ENCODE assay signal across 8 mouse cellular contexts in the genomic region with DNA sequence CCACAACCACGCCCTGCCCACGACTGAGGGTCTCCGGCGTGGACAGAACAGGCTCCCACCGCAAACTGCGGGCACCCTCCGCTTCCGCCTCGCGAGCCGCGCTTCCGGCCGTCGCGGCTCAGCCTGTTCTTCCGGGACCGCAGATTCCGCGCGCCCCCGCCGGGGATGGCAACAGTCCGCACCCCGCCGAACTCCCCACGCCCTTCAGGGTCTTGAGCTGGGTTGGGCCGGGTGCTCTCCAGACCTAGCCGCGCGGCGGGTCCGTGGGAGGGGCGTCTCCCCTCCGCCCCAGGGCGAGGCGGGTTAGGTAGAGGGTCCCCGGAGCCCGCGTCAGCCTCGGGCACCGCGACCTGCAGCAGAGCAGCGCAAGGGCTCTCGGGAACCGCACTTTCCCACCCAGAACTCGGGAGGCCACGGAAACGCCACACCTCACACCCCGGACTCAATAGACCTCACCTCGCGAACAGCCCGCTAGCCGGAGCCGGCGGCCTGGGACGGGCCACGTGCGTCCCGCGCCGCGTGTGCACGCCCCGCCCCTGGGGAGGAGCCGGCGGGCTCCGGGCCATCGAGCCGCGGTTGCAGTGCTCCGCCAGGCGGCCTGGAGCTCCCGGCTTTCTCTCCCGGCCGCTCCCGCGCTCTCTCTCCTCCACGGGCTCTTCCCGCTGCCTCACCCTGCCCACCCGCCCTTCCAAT. TPM values are rescaled to one million over a fixed set of nuclear protein-coding genes. Genes with fewer than 3 reads are reported as not detected.
DNase-seq lines count a peak whose midpoint lies in the region; ATAC-seq lines count a peak whose summit lies in the region.

Gene Myo19 (plus strand): TSS at position 377 of the 693 bp plus-strand sequence.
Gene Pigw (minus strand): TSS at position 514 of the 693 bp plus-strand sequence.

- H3K36me3 ChIP-seq in forebrain, embryonic 16.5 days (ENCODE audit: control insufficient read depth, insufficient read depth), result peaks cover 3% of the 10 kb centered on the region; the same call in 1 of the 2 replicates

- peak; percentile 97 for ATAC-seq in forebrain, embryonic 16.5 days

- peak within 1 kb of the TSS; percentile 94 for H3K4me3 ChIP-seq in forebrain, embryonic 16.5 days (replicated peaks; ENCODE audit: low read length)

- peaks cover 13% of the 10 kb centered on the region for H3K4me1 ChIP-seq in forebrain, embryonic 16.5 days (replicated peaks; ENCODE audit: control insufficient read depth, insufficient read depth, low read length)

- H3K9me3 ChIP-seq in forebrain, embryonic 16.5 days (ENCODE audit: control insufficient read depth, low read length), result no peaks in the 10 kb centered on the region

- H3K27ac ChIP-seq in forebrain, embryonic 16.5 days (ENCODE audit: low read length), result peak within 1 kb of the TSS; percentile 87

- DNase-seq in MEL-GATA-1-ER (ENCODE audit: extremely low read depth, low read depth), result peak; percentile 36
- peak; percentile 83 to 90 for DNase-seq in cerebellum, adult 18-20 months
- peak; percentile 87 for DNase-seq in heart, postnatal 4 days
- peak; percentile 74 to 83 for DNase-seq in layer of hippocampus, postnatal 10 days (ENCODE audit: low spot score in 2 of 2)
- peak; percentile 85 for DNase-seq in lung, postnatal 10 days
- DNase-seq in ovary, postnatal 14 days (ENCODE audit: low spot score), result peak; percentile 73
- peak; percentile 82 for DNase-seq in thymus, postnatal 25 days

- H3K27me3 ChIP-seq in forebrain, embryonic 16.5 days (replicated peaks; ENCODE audit: control insufficient read depth, insufficient read depth, low read length), result no peaks in the 10 kb centered on the region

- H3K4me2 ChIP-seq in forebrain, embryonic 16.5 days (ENCODE audit: low read length), result peak within 1 kb of the TSS; percentile 64

- WGBS in forebrain, embryonic 16.5 days, result under 1% methylated on average over 81 of the region's 81 CpGs

- peak within 1 kb of the TSS; percentile 92 for H3K9ac ChIP-seq in forebrain, embryonic 16.5 days (replicated peaks; ENCODE audit: low read depth, low read length)

RNA-seq across cellular contexts. Expression of gene Myo19, which starts in this region (rescaled TPM):
- 5.1 and 6.5 TPM in 2 replicates for polyA plus RNA-seq in forebrain, embryonic 16.5 days (2015; fragmentation: Nextera tagmentation; extraction: Ambion mirVana)
- total RNA-seq in heart, postnatal 4 days (2021), result 10 to 100 TPM; 13.7 to 15.4 TPM
- total RNA-seq in layer of hippocampus, postnatal 10 days (2021), result 10 to 100 TPM; 12.0 to 14.0 TPM

RNA-seq across cellular contexts. Expression of gene Pigw, which starts in this region (rescaled TPM):
- 2.7 and 3.7 TPM in 2 replicates for polyA plus RNA-seq in forebrain, embryonic 16.5 days (2015; fragmentation: Nextera tagmentation; extraction: Ambion mirVana)
- 1 to 10 TPM; 6.4 to 7.8 TPM for total RNA-seq in heart, postnatal 4 days (2021)
- 1 to 10 TPM; 8.8 to 9.4 TPM for total RNA-seq in layer of hippocampus, postnatal 10 days (2021)

Comparison
In these comparisons a context has a peak if more than half of its experiments do, and no peak if none do; other contexts are left out.
1. Peak in every context shown above with its lines: DNase-seq, ATAC-seq, H3K4me3 ChIP-seq and H3K27ac ChIP-seq.
2. DNase-seq: peak in every context shown above with its lines; median percentile 87 in heart, postnatal 4 days; 86 in cerebellum, adult 18-20 months; 85 in lung, postnatal 10 days; 82 in thymus, postnatal 25 days; 78 in layer of hippocampus, postnatal 10 days; 73 in ovary, postnatal 14 days; 36 in MEL-GATA-1-ER.